Mouse (Mus musculus) frontal cortex, postnatal 25 days (tissue): ENCODE results near the gene Spock1.
A peak's percentile ranks its signal among the peaks of the same experiment; 100 is the strongest.

ENCODE experiments used
- DNase-seq, 2 experiments: peaks; one replicate each; pipeline ENCODE4 v3.0.0; 2022; ENCODE audit warnings: low spot score in 2 of 2

The Spock1 gene

DNA sequence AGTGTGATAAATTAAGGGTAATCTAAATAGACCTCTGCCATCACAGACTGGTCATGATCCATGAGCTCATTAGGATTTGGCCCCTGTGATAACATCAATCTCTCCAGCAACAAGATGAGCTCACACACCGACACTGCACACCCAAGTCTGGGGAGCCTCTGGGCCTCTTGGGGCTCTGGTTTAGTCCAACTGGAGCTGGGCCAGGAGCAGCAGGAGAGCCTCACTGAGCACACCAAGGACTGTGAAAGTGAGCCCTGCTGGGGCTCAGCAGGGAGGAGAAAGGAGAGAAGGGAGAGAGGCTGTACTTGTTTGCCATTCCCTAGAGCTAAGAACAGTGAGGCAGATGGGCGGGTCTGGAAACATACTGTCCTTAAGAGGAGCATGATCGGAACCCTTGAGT is 248.3 kb downstream of the Spock1 start:
- DNase-seq, result no peak

DNA sequence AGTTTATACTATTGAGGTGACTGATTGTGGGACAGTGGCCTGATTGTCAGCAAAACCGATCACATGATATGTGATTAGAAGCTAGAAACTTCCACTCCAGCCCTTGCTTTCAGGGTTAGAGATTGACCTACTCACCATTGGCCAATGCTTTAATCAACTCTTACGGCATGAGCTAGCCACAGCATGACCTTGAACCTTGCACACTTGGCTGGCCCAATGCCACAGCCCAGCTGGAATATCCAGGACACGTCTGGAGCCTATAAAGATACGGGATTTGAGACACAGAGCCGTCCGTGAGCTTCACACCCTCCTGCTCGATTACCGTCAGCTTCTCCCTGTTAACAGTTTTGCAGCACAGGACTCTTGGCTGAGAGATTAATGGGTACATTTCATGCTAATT is 251.5 kb downstream of the Spock1 start:
- no peak for DNase-seq

DNA sequence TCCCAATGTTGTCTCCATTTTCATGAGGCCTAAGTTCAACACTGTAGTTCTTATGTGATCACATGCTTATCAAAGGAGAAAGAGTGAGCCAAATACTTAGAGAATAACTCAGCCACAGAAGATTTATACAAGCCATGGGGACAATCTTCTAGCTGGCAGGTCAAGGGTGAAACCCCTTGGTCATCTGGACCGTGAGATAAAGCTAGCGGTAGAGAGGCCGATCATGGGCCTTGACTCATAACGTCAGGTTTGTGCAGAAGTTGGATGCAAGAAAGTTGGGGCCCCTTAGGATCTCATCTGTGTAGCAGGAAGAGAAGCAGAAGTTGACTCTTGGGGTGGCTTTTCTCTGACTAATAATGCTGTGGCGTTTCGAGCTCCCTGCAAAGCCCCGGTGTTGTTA is 253.8 kb downstream of the Spock1 start:
- no peak for DNase-seq

DNA sequence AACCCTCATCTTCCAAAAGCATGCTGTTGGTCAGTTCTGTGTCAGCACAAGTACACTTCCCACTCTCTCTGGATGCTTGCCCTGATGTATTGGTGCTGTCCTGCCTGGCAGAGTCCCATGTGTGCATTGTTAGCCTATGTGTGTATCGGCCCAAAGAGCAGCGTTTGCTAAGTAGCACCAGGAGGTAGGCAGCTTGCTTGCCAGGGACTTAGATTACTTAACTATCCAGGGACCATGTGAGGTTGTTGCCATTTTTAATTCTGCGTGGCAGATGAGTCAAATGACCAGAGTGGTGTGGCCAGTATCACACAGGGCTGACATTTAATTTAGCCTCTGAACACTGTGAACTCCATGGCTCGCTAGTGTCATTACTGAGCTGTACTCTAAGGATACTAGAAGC is 256.9 kb downstream of the Spock1 start:
- no peak for DNase-seq

DNA sequence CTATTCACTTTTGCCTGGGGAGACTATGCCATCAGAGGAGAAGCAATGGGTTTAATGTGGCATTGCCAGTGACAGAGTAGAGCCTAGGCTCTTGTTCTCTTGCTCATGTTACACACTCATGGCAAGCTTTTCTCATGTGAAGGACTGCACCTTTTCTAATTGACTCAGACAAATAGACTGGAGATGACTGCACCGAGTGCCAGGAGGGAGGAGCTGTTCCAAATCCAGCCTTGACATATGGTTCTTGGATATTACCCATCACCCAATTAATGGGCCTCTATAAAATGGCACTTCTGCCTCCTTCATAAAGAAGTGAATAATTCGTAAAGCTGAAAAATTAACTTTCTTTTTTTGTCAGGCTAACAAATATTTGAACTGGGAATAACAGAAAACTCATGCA is 259.3 kb downstream of the Spock1 start:
- DNase-seq, result no peak

DNA sequence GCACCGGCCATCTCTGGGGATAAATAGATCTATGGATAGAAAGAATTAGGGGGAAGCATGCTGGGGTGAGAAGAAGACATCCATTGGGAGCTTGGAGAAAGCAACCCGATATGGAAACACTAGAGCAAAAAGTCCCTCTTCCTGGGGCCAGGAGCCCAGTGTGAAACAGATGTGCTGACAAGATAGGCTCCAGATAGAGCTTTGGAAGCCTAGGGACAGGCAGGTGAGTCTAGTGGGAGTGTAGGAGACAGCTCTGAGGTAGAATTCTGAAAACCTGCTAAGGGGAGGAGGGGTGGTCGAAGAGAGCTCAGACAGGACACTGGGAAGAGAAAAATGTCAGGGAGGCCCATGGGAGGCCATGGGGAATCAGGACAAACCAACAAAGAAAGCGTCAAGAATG is 260.7 kb downstream of the Spock1 start:
- DNase-seq, result no peak

DNA sequence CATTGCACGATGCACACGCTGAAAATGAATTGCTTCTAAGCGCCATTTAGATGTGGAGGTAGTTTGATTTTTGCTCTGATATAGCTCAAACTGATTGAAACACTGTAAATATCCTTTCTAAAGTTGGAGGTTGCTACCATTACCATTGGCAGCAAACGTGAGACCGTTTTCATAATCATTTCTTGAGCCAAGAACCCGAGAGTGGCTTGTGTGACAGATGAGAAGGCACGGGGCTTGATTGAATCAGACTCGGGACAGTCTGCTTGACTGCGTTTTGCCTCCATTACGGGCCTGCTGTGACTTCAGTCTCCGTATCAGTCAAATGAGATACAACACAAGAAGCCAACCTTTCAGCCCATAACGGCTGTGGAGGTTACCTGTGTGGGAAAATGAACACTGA is 265.1 kb downstream of the Spock1 start:
- DNase-seq, result no peak

DNA sequence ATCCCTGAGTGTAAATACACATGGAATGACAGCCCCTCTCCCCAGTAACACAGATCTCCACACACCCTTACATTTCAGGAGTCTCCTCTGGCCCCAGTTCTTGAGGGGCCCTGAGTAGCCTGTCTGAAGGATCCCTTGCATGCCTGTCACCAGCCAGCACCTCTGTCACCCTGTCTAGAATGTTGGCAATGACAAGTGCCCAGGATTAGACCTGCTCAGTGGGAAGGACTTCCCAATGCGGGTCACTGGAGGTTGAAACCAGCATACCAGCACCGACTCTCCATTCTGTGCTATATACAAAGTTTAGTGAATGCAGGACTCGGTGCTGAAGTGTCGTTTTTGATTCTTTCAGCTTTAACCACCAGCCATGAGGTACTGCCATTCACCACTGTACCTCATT is 266.5 kb downstream of the Spock1 start:
- no peak for DNase-seq

DNA sequence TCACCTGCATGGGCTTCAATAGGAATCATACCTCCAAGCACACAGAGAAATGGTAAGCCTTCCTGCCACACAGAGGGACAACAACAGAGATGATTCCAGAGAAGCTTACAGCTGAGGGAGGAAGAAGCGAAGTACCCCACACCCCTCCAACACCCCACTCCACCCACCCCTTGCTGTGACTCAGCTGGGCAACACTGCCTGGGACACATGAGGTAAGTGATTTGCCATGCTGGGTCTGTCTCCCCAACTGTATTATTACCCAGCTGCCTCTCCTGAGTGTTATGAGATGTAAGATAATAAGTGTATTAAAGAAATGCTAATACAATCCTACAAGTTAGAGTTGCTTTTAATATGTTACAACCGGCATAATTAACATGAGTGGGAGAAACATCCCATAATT is 267.2 kb downstream of the Spock1 start:
- no peak for DNase-seq

DNA sequence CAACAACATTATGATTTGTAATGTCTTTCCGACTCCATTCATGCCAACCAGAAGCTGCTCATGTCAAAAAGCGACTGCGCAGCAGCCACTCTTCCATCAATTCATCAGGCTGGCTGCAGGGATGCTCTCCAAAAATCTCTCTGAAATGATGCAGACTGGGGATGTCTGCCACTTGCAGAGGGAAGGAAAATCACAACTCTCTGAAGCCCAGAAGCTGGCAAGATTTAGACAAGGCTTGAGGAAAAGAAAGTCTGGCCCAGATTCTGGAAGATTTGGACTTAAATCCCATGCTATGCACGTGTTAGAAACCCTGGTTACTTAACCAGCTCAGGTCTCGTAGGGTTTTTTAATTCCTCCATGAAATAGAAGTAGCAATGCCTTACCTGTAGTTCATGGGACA is 269.3 kb downstream of the Spock1 start:
- DNase-seq, result no peak

DNA sequence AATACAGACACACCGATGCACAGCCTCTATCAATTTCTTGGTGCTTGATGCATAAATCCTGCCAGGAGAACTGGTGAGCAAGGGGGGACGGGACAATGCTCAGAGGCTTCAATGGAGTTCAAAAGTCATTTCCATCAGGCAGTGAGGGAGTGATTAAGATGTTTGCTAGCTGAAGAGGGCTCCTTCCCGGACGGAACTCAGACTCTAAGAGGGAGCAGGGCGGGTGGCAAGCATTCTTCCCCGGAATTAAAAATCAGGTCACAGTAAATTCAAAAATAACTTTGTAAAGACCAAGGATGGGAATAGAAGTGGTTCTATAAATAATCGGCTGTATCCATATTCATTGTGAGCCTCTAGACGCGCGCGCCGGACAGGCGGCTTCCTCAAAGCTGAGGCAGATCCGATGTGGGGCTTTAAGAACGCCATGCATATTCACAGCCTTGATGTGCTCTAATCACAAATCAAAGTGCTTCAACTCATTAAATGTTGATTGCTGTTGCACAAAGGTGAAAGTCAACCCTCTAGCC is 270.5 kb downstream of the Spock1 start:
- no peak for DNase-seq

DNA sequence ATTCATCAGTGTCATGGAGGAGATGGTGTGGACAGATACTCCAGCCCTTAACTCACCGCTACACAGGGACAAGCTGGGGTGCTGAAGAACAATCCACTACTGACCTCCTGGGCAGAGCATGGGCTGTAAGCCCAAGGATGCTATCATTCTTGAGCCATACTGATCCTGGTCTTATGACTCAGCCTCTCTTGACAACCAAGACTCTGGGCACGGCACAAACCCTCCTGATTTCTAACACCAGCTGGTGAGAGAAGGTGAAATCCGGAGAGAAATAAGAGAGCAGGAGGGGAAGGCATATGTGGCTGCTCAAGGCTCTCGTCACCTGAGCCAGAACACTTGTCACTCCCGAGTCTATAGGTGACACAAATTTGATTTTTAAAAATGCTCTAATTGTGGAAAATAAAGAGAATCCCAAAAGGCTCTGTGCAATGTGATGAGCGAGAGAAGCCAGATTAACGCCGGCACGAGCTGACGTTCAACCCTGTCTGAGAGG is 271.0 kb downstream of the Spock1 start:
- no peak for DNase-seq

DNA sequence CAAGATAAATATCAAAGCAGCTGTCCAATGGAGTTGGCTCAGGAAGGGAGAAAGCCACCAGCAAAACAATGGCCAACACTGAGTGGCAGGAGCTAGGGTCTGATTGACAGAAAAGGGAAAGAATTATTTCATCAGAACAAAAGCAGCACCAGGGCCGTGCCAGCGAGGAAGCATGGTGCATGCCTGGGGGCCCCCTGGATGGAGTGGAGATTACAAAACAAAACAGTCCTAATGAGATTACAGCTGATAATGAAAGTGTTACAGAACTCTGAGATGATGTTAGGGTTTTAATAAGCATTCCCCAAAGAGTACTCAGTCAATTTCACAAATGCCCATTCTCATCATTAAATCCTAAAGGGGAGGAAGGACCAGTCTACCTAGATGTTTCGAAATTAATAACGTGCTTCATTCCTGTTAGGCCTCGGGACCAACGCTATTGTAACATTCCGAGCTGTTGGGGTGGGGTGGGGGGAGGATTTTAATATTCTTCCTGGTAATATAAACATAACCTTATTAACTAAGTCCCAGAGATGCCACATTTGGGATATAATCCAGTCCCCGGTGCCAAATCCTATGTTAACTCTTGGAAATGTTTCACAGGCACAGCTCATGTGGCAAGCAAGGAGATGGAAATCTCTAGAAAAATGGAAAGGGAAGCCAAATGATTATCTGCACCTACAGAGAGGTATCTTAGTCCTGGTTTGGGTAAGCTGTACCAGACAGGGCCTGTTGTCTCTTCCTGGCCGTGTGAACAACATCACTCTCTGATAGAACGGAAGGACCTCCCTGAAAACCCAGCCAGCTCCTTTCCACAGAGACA is 271.7 kb downstream of the Spock1 start:
- DNase-seq, result no peak

DNA sequence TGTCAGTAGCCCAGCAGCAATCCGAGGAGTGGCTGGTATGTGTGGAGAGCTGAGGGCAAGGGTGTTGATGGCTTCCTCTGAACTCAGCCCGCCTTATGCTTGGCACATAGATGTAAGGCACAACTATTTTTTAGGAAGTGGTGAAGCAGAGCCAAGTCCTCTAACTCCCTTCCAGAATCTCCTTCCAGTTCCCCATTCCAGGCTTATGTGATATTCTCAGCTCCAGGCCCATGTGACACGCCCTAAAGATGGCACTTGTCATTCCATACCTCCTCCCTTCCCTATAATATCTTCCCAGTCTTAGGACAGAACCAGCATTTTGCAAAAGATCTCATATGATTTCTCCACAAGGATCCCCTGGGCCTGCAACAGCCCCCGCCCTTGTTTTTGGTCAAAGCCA is 277.6 kb downstream of the Spock1 start:
- DNase-seq, result no peak

DNA sequence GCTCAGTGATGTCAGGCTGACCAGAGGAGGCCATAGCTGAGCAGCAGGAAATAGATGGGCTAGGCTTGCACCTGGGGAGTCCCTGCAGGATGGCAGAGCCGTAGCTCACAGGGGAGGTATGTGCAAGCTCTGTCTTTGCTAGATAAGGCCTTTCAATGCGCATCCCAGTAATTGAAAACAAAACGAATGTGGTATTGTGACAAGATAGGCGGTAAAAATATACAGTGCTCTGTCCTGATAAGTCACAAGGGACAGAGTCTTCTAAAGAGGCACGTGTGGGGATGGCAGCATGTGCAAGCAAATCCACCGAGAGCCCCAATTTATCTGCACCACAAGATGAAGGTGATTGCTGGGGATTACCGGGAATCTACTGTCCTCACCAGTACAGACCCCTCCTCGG is 279.9 kb downstream of the Spock1 start:
- DNase-seq, result no peak

DNA sequence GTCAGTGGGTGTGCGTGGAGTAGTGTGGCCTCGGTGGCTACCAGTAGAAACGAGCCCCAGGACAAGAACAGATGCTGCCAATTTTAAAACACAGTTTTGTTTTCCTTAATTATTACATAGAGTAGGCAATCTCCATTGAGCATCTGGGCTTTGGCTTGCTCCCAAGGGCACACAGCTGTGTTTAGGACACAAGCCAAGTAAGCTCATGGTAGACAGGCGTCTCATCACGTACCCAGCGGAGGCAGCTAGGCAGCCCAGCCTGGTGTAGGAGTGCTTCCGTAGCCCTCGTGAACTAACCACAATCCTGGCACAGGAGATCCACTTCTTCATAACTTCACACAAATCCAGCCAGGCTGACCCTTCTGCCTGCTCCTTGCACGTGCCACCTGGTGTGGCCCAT is 281.7 kb downstream of the Spock1 start:
- DNase-seq, result no peak

DNA sequence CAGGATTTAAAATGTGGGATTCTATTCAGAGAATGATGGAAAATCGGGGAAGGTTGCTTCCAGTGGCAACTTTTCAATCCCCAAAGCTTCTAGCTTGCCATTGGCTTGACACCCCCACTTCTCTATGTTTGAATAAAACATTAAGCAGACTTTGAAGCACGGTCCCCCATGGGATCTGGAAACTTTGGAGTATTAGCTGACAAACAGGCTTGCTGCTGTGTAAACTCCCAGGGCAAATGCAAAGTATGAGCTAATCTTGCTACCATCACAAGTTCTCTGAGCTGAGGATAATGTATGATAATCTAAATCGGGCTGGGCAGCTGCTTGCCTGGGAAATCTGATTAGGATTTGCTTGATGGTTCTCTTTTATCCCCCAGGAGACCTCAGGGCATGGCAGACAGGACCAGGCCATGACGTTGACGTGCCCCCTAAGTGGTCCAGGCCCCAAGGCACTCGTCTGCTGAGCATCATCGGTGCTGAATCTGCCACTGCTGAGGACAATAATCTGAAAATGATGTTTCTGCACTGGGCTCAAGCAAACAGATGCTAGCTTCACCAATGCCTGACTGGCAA is 284.1 kb downstream of the Spock1 start:
- DNase-seq, result no peak

DNA sequence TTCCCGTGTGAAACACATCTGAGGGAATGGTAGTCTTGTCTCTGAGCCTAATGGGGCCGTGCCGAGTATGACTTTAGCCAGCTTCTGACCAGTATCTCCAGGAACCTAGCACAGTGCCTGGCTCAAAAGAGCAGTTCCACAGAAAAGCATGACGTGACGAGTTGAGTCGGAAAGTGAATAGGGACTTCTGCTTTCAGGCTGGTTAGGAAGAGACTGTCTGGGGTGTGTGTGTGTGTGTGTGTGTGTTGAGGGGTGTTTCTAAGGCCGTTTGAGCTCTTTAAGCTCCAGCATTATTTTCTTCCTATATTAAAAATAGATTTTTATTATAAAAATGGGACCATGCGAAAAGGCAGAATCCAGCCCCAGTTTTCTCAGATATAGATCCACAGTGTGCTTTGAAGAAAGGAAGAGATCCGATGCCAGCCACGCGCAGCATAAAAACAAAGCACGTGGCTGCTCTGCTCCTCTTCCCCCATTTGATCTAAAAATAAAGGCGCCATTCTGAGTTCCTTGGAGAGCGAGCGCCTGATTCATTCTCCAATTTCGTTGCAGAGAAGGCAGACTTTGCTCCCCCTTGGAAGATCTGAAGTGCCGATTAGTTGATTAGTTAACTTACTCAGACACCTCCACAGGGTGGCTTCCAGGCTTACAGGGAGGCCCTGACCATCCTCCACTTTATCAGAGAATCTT is 288.9 kb downstream of the Spock1 start:
- peak in 1 of 2 experiments; percentile 42 for DNase-seq

DNA sequence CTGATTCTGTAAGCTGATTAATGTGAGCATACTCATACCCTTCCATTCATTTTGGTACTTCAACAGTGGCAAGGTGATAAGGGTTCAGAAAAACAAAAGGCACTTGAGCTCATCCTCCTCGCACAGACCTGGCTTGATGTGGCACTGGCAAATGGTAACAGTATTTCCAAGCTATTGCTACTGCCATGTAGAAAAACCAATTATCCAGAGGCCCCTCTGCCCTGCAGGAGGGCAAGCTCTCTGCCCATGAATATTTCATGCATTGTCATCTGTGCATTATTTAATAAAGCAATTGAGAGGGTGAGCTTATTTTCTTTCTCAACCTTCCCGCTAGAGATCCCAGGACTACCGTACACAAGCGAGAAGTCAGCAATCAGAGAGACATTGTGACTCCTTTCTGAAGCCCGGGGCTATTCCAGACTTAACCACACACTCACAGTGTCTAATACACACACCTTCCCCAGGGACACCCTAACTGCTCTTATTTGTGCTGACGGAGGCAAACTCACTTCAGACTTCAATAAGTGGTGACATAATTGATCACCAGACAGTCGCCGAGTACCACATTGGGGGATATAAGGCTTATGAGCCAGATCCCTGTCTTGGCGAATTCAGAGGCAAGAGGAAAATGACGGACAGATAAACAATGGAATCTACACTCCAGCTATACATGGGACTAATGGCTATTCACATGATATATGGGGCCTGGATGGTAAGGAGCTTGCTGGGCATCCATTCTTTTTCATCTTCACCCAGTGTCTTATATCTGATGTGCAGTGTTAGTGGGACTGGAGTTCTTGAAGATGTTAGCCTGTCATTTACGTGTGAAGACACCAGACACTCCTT is 296.6 kb downstream of the Spock1 start:
- no peak for DNase-seq

DNA sequence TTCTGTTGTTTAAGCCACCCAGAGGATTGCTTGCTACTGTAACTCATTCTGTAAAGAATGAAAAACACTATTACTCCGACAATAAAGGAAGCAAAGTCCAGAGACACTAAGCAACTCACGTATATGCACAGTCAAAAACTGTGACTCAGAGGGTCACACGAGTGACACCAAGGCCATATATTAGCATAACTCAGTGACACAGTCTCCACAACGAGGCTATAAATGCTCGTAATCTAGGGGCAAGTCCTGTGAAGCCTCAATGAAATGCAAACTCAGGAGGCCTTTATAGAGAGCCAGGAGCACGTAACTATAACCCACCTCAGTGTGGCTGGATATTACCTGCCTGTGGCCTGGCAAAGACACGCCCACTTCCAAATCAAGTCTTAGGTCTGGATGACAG is 298.2 kb downstream of the Spock1 start:
- no peak for DNase-seq

DNA sequence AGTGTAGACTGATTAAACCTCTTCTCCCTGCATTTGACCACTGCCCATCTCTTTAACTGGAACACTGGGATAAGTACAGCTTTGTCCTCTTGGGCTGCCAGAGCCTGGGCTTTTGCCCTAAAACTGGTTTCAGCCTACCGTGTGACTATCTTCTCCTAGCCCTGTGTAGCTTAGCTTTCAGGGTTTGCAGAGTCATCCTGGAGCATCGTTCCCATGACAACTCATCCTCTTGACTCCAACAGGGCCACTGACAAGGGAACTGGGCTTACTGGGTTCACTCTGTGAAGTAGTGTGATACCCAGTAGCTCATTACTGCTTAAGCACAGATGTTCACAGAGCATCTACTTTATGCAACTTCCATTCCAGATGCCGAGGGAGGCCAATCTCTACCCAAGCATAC is 303.7 kb downstream of the Spock1 start:
- no peak for DNase-seq

DNA sequence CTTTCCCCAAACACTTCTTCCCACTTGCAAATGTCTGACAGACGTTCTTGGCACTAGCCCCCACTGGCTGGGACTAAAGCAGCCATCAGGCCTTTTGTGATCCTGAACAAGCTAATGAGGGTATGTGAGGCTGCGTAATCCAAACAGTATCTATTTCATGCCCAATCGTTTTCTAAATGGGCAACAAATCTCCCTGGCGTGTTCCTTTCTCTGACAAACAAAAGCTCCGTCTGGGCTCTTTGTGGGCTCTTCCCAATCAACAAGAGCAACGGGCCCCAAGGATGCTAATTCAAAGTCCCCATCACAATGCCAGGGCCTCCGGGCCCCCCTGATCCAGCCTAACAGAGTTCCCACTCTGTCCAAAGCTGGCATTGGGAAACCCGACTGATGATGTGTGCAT is 304.9 kb downstream of the Spock1 start:
- DNase-seq, result no peak
